Mouse (Mus musculus) lung, embryonic 16.5 days (tissue): Measurements from ENCODE around the gene Tlk2. TPM values are rescaled to one million over a fixed set of nuclear protein-coding genes. Genes with fewer than 3 reads are reported as not detected.
A peak's percentile ranks its signal among the peaks of the same experiment; 100 is the strongest.

Source experiments
- ATAC-seq: fragments of 200-750 bp; cut with Nextera tagmentation; 2 replicates; pipeline ENCODE4 v1.8.0; 2017; ENCODE audit warnings: low read depth, mild to moderate bottlenecking, moderate library complexity
- H3K27ac ChIP-seq: fragments of 300-500 bp; sonication (generic); 2 replicates; pipeline ENCODE4 v1.5.1; 2014; ENCODE audit warnings: mild to moderate bottlenecking, control low read depth, low read length
- H3K27me3 ChIP-seq: fragments of 300-500 bp; sonication (generic); 2 replicates; pipeline ENCODE4 v1.6.1; 2014; ENCODE audit warnings: low read depth, low read length, mixed read lengths; ENCODE audit not compliant: control insufficient read depth, insufficient read depth
- H3K36me3 ChIP-seq: fragments of 300-500 bp; sonication (generic); 2 replicates; pipeline ENCODE4 v1.6.1; 2014; ENCODE audit warnings: low read length; ENCODE audit not compliant: control insufficient read depth, insufficient read depth
- H3K4me1 ChIP-seq: fragments of 300-500 bp; sonication (generic); replicated peaks from 2 replicates; pipeline ENCODE4 v1.6.1; 2014; ENCODE audit warnings: low read length, mixed read lengths; ENCODE audit not compliant: control insufficient read depth, insufficient read depth
- H3K4me2 ChIP-seq: fragments of 300-500 bp; sonication (generic); 2 replicates; pipeline ENCODE4 v1.6.1; 2014; ENCODE audit warnings: low read depth, low read length, control low read depth
- H3K4me3 ChIP-seq: fragments of 300-500 bp; sonication (generic); 2 replicates; pipeline ENCODE4 v1.5.1; 2014; ENCODE audit warnings: mild to moderate bottlenecking, low read length, control low read depth
- H3K9ac ChIP-seq: fragments of 300-500 bp; sonication (generic); 2 replicates; pipeline ENCODE4 v1.6.1; 2014; ENCODE audit warnings: low read length, control low read depth
- H3K9me3 ChIP-seq: fragments of 300-500 bp; sonication (generic); 2 replicates; pipeline ENCODE4 v1.6.1; 2016; ENCODE audit warnings: low read length; ENCODE audit not compliant: control insufficient read depth
- WGBS: fragments of 180-500 bp; shearing (Covaris S2); extraction: QIAGEN DNeasy Blood & Tissue Kit; methylation state at CpG from one replicate; pipeline ENCODE4 v1.1.7; 2014; 5-methylcytosine and 5-hydroxymethylcytosine counted together
- polyA plus RNA-seq: library from polyadenylated mRNA; unstranded; fragments of >200 nt; fragmentation: Nextera tagmentation; extraction: Ambion mirVana; gene quantifications from 2 replicates; pipeline ENCODE4 v1.2.1, GENCODE M21; 2015

The Tlk2 gene
- polyA plus RNA-seq, 1 experiment from 2014 or later = 11.6 TPM

DNA sequence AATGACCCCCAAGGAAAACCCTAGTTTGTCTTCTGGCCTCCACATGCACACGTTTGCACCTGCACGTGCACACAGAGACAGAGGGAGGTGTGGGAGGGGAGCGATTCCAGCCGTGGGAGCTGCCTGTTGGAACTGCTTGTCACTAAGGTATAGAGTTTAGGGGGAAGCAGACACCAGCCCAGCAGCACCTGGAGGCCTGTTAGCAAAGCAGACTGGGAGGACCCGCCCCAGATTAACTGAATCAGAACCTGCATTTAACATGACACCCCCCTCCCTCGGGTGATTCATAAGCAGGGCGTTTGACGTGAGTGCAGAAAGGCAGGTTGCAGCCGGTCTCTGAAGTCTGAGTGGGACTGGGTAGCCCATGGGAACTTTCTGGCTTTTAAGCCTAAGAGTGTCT, 151.4 kb downstream of the Tlk2 start:
- no peak overlapping the region for H3K4me2 ChIP-seq
- no peaks in the 10 kb centered on the region for H3K9me3 ChIP-seq
- no peak overlapping the region for H3K9ac ChIP-seq
- no peak overlapping the region for H3K27ac ChIP-seq
- no peak for ATAC-seq
- H3K27me3 ChIP-seq = no peaks in the 10 kb centered on the region
- H3K4me1 ChIP-seq = peaks cover 21% of the 10 kb centered on the region
- H3K4me3 ChIP-seq = no peak overlapping the region
- peaks cover 13% of the 10 kb centered on the region for H3K36me3 ChIP-seq
- WGBS = 52% methylated on average over 9 of the region's 9 CpGs

GRCm38 (mm10) chr11:105331129-105331528, 152.5 kb downstream of the Tlk2 start:
- no peak for ATAC-seq
- Histone ChIP-seq H3K9ac (no peak overlapping the region), H3K36me3 (peaks cover 6% of the 10 kb centered on the region), H3K4me1 (peaks cover 21% of the 10 kb centered on the region), H3K27ac (no peak overlapping the region), H3K9me3 (no peaks in the 10 kb centered on the region), H3K4me2 (no peak overlapping the region), H3K4me3 (no peak overlapping the region), H3K27me3 (no peaks in the 10 kb centered on the region)
- 82% methylated on average over 3 of the region's 3 CpGs for WGBS

- H3K9ac ChIP-seq = no peak overlapping the region
- H3K4me1 ChIP-seq = peaks cover 21% of the 10 kb centered on the region
- H3K9me3 ChIP-seq = no peaks in the 10 kb centered on the region
- H3K4me3 ChIP-seq = no peak overlapping the region
- WGBS = 24% methylated on average over 10 of the region's 10 CpGs
- H3K4me2 ChIP-seq = no peak overlapping the region
- 0 out of 2 replicates have a peak, but pooled peaks have one; percentile 16 for ATAC-seq
- H3K27ac ChIP-seq = no peak overlapping the region
- H3K27me3 ChIP-seq = no peaks in the 10 kb centered on the region
- peaks cover 8% of the 10 kb centered on the region for H3K36me3 ChIP-seq
These were observed 153.1 kb downstream of the Tlk2 start for GRCm38 (mm10) chr11:105331732-105332131.

DNA sequence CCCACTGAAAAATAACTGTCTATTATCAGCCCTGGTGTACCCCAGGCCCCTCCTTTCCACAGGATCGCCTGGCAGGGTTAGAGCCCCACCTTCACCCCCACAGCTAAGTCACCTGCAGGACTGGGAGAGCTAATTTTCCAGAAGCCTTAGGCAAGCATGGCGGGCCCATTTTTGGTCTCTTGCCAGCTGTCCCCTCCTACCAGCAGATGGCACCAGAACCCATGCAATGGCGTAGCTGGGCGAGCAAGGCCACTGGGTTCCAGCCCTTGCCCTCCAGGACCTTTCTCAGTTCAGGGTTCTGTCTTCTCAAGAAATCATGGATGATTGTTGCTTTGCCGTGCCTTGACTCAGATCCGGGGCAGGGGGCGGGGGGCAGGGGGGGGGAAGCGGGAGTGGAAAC, 153.9 kb downstream of the Tlk2 start:
- H3K4me2 ChIP-seq = no peak overlapping the region
- ATAC-seq = no peak
- H3K36me3 ChIP-seq = peaks cover 11% of the 10 kb centered on the region
- no peak overlapping the region for H3K4me3 ChIP-seq
- H3K9me3 ChIP-seq = no peaks in the 10 kb centered on the region
- WGBS = 59% methylated on average over 8 of the region's 8 CpGs
- no peaks in the 10 kb centered on the region for H3K27me3 ChIP-seq
- H3K4me1 ChIP-seq = peaks cover 21% of the 10 kb centered on the region
- no peak overlapping the region for H3K27ac ChIP-seq
- H3K9ac ChIP-seq = no peak overlapping the region

Other genes starting within 250 kb of the Tlk2 start
- gene Efcab3, start 115.2 kb upstream of the Tlk2 start, polyA plus RNA-seq = not detected in 2 replicates
- gene Mettl2, start 52.4 kb upstream of the Tlk2 start, polyA plus RNA-seq = 32.9 and 33.0 TPM in 2 replicates
- not detected in 2 replicates for gene Gm10842, start 31.9 kb upstream of the Tlk2 start, polyA plus RNA-seq
- 31.0 and 31.9 TPM in 2 replicates for gene Mrc2, start 113.8 kb downstream of the Tlk2 start, polyA plus RNA-seq